Mouse (Mus musculus): ENCODE results near the gene Lcp1.

- TF ChIP-seq GATA1 (IDR thresholded peaks at IDR 0.05; ENCODE audit: low read length) = no peak
- no peak for TF ChIP-seq TAL1 (IDR thresholded peaks at IDR 0.05; ENCODE audit: low read length)
Observed at GRCm38 (mm10) chr14:75181062-75181935, 50.4 kb downstream of the Lcp1 start.
